Comparison of ENCODE assay signal across 1 mouse cellular context in the genomic region with DNA sequence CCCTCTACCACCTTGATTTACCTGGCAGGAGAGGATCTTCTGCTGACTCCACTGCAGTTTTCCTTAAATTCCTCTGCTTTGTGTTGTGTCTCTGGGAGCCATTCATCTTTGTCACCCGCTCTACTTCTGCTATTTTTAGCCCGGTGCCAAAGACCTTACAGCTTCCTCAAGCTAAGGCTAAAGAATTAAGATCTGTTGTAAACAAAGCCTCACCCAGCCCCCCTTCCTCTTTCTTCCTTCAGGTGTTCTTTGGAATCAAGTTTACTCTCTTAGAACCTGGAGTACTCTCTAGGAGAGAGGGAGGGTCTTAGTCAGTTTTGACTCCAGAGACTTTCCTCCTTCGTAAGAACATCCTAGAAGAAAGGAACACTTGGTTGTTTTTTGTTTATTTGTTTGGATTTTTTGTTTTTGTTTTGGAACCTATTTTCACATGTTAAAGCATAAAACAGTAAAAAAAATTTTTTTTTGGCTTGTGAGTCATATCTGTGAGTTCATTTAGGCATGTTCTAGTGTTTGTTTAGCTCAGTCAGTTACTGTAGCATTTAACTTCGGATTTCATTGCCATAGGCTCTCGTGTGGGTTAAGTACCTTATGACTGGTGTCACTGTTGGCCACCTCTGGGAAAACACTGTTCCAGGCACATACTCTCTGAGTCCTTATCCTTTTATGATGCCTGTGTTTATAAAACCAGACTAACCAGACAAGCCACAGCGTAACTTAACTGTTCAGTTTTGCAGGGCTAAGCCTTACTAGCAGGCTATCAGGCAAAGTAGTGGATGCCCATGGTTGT.
TF ChIP-seq lines count a peak whose summit lies in the region.

No protein-coding gene starts in this region.

TF ChIP-seq in MEL, 35 proteins besides CTCF, POLR2A, EP300 and RAD21 (continued from another document):
- TF ChIP-seq CHD2 (IDR thresholded peaks at IDR 0.05; ENCODE audit: low read length), result no peak
- no peak for TF ChIP-seq GATA1 (IDR thresholded peaks at IDR 0.05; ENCODE audit: low read depth, low read length)
- no peak for TF ChIP-seq ZMIZ1 (IDR thresholded peaks at IDR 0.05; ENCODE audit: low read depth, low read length)
TF ChIP-seq in MEL: peak in this region for 0.
